ENCODE assay signal across 9 mouse cellular contexts in the genomic region with DNA sequence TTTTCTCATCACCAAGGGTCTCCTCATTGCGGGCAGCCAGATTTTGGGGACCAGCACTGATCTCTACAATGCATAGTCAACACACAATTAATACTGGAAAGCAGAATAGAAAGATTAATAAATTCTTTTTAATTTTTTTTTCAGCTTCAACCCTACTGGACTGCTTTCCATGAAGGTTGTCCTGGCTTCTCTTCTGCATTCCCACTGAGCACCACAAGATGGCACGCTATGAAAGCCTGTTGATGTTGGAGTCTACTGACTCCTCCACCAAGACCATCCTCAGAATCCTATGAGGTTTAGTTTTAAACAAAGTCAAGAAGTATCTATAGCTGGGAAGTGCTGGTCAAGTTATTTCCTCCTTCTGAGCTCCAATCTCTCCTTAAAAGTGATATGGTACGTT. TPM values are rescaled to one million over a fixed set of nuclear protein-coding genes. Genes with fewer than 3 reads are reported as not detected.
DNase-seq lines count a peak whose midpoint lies in the region; ATAC-seq and TF ChIP-seq lines count a peak whose summit lies in the region.
"Not testable (repeated sequence)": the region's sequence is repeated elsewhere in the genome, so short reads cannot be mapped to it uniquely, and the experiment has no call there.
"Had no signal": no experiment of that assay in that cellular context is flagged by ENCODE, and none has a peak within 500 bp of the region (broad histone marks: within the 10 kb centered on the region; RNA-seq: fewer than 3 reads in every experiment).

No protein-coding gene starts in this region.

- H3K9me3 ChIP-seq in limb, embryonic 14.5 days (ENCODE audit: control insufficient read depth, low read length): not testable (repeated sequence)

- H3K27ac ChIP-seq in limb, embryonic 14.5 days (replicated peaks; ENCODE audit: low read depth, low read length): not testable (repeated sequence)

- not testable (repeated sequence) for H3K4me2 ChIP-seq in limb, embryonic 14.5 days (replicated peaks; ENCODE audit: low read depth, low read length, severe bottlenecking)

- H3K9ac ChIP-seq in limb, embryonic 14.5 days (ENCODE audit: low read depth, low read length, severe bottlenecking): not testable (repeated sequence)

- 34% methylated on average over 2 of the region's 3 CpGs for WGBS in limb, embryonic 14.5 days

- not testable (repeated sequence) for H3K36me3 ChIP-seq in limb, embryonic 14.5 days (ENCODE audit: control insufficient read depth, insufficient read depth, low read length)

- H3K4me1 ChIP-seq in limb, embryonic 14.5 days (ENCODE audit: control insufficient read depth, insufficient read depth, low read length): not testable (repeated sequence)

- not testable (repeated sequence) for TF ChIP-seq POLR2A in limb, embryonic 14.5 days (IDR thresholded peaks at IDR 0.05; ENCODE audit: borderline replicate concordance, extremely low read depth, insufficient read depth, insufficient read length)

- H3K27me3 ChIP-seq in limb, embryonic 14.5 days (ENCODE audit: control insufficient read depth, insufficient read depth, low read length): not testable (repeated sequence)

- DNase-seq in B cell, adult 2 months: peak; percentile 89 to 90
- DNase-seq in adrenal gland, adult 8-10 months: peak; percentile 36
- DNase-seq in embryo, embryonic 10 days (ENCODE audit: low spot score): peak; percentile 27
- DNase-seq in heart, adult 9 months (ENCODE audit: low spot score in 2 of 2): peak; percentile 47 to 55
- peak; percentile 74 to 81 for DNase-seq in kidney, postnatal 25 days
- DNase-seq in limb, embryonic 14.5 days (ENCODE audit: low spot score): peak; percentile 2
- DNase-seq in naive thymus-derived CD4-positive, alpha-beta T cell, adult 2 months (ENCODE audit: low read depth): peak; percentile 57
- peak; percentile 59 to 75 for DNase-seq in spleen, postnatal 14 days (ENCODE audit: low spot score in 2 of 2)

- not testable (repeated sequence) for ATAC-seq in limb, embryonic 14.5 days (ENCODE audit: low FRiP score, low read depth)

- not testable (repeated sequence) for H3K4me3 ChIP-seq in limb, embryonic 14.5 days (replicated peaks; ENCODE audit: low read length)

RNA-seq across cellular contexts. Expression of gene Bcl2a1b, which starts 20.2 kb away (rescaled TPM):
- total RNA-seq in adrenal gland, adult 8-10 months (2022): 1 to 10 TPM; 3.0 to 8.6 (median 4.8) TPM
- 0.90 and 1.4 TPM in 2 replicates for polyA plus RNA-seq in limb, embryonic 14.5 days (2012; rRNA removed)
- 1.1 and 2.1 TPM in 2 replicates for polyA plus RNA-seq in limb, embryonic 14.5 days (2014; fragmentation: Nextera tagmentation; extraction: Ambion mirVana)
- polyA plus RNA-seq: hindbrain, embryonic 12.5 days had no signal

RNA-seq across cellular contexts. Expression of gene Gm29094, which starts 20.3 kb away (rescaled TPM):
- total RNA-seq in adrenal gland, adult 8-10 months (2022): not detected
- not detected in 2 replicates for polyA plus RNA-seq in limb, embryonic 14.5 days (2012; rRNA removed)
- 0.43 and 0.69 TPM in 2 replicates for polyA plus RNA-seq in limb, embryonic 14.5 days (2014; fragmentation: Nextera tagmentation; extraction: Ambion mirVana)
- polyA plus RNA-seq: hindbrain, embryonic 12.5 days had no signal

RNA-seq across cellular contexts. Expression of gene Mthfs, which starts 31.6 kb away (rescaled TPM):
- total RNA-seq in adrenal gland, adult 8-10 months (2022): 10 to 100 TPM; 39.1 to 51.1 (median 41.8) TPM
- polyA plus RNA-seq in limb, embryonic 14.5 days (2012; rRNA removed): 16.3 and 20.1 TPM in 2 replicates
- polyA plus RNA-seq in limb, embryonic 14.5 days (2014; fragmentation: Nextera tagmentation; extraction: Ambion mirVana): 28.2 and 29.3 TPM in 2 replicates

Comparison
In these comparisons a context has a peak if more than half of its experiments do, and no peak if none do; other contexts are left out.
1. DNase-seq: peak in every context shown above with its lines; median percentile 90 in B cell, adult 2 months; 78 in kidney, postnatal 25 days; 67 in spleen, postnatal 14 days; 57 in naive thymus-derived CD4-positive, alpha-beta T cell, adult 2 months; 51 in heart, adult 9 months; 36 in adrenal gland, adult 8-10 months; 27 in embryo, embryonic 10 days; 2 in limb, embryonic 14.5 days.